Mouse (Mus musculus) right cerebral cortex, adult 18-20 months (tissue): Measurements from ENCODE around the gene Klrk1.
"Not testable (repeated sequence)": the region's sequence is repeated elsewhere in the genome, so short reads cannot be mapped to it uniquely, and the experiment has no call there.

Source experiments
- DNase-seq: peaks from one replicate; pipeline ENCODE4 v3.0.0; 2022; ENCODE audit warnings: mixed read lengths

Gene Klrk1

DNA sequence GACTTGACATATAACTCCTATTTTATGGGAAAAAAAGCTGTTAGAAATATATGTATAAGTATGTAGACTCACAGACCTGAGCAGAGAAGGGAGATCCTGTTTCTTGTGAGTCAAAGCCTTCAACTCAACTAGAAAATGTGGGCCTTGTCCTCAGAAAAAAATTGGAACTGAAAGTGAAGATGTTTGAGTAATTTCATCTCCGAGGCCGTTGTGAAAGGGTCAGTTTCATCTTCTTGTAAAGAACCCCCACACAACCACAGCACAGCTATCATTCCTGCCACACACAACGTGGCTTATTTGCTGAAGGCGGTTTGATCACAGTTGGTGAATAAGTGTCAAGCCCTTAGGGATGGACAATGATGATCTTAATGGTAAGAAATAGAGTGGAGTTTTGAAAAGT lies at the start of gene Klrk1:
Gene Klrk1, minus strand, starts transcription at position 130 of the 400 bp plus-strand sequence.
- DNase-seq, result no peak

DNA sequence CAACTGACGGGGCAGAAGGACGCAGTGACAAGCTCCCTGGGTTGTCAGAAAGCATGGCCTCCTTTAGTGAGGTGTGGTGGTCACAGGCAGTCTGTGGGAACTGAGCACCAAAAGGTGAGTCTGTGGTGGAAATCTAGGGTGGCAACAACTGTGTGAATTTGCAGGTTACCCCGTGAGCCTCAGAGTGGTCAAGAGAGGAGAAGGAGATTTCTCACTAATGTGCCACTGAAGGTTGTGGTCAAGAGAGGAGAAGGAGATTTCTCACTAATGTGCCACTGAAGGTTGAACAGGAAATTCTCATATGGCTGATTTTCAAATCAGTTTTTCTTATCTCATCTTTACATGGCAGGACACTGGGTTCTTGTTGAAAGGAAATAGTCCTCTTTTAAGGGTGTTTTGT lies 37.6 kb upstream of the Klrk1 start:
- DNase-seq, result not testable (repeated sequence)

DNA sequence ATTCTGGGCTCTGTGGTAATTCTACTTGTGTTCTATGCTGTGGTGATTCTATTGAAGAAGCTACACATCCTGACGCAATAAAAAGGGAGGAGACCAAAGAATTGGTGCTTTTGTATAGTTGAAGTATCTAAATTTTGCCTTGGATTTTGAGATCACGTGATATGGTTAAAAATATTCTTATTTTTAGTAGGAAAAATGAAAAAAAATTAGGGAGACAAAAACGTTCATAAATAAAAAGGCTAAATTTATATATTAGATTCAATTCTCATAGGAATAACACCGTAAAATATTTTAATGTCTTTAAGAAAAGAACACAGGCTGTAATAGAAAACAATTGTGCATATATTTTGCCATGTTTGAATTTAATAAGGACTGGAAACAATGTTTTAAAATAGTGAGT lies 36.9 kb upstream of the Klrk1 start, which contains the start of gene Klrc2:
Gene Klrc2, minus strand, starts transcription at position 101 of the 400 bp plus-strand sequence.
- DNase-seq, result not testable (repeated sequence)

DNA sequence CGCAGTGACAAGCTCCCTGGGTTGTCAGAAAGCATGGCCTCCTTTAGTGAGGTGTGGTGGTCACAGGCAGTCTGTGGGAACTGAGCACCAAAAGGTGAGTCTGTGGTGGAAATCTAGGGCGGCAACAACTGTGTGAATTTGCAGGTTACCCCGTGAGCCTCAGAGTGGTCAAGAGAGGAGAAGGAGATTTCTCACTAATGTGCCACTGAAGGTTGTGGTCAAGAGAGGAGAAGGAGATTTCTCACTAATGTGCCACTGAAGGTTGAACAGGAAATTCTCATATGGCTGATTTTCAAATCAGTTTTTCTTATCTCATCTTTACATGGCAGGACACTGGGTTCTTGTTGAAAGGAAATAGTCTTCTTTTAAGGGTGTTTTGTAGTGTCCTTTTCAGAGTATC lies 20.4 kb upstream of the Klrk1 start:
- not testable (repeated sequence) for DNase-seq

DNA sequence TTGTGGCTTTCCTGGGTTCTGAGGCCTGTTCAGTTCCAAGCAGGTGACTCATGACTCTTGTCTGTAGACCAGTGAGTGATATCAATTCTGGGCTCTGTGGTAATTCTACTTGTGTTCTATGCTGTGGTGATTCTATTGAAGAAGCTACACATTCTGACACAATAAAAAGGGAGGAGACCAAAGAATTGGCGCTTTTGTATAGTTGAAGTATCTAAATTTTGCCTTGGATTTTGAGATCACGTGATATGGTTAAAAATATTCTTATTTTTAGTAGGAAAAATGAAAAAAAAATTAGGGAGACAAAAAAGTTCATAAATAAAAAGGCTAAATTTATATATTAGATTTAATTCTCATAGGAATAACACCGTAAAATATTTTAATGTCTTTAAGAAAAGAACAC lies 19.6 kb upstream of the Klrk1 start, which contains the start of gene Klrc3:
Gene Klrc3, minus strand, starts transcription at position 101 of the 400 bp plus-strand sequence.
- DNase-seq, result not testable (repeated sequence)

DNA sequence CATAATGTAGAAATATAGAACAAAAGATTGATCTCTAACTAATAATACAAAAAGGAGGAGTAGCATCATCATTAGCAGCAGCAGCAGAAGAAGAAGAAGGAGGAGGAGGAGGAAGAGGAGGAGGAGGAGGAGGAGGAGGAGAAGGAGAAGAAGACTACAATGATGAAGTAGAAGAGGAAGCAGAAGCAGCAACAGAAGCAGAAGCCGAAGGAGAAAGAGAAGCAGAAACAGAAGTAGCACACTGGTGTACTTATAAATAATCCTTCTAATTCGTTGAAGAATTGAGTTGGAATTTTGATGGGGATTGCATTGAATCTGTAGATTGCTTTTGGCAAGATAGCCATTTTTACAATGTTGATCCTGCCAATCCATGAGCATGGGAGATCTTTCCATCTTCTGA lies 7.4 kb upstream of the Klrk1 start:
- not testable (repeated sequence) for DNase-seq

DNA sequence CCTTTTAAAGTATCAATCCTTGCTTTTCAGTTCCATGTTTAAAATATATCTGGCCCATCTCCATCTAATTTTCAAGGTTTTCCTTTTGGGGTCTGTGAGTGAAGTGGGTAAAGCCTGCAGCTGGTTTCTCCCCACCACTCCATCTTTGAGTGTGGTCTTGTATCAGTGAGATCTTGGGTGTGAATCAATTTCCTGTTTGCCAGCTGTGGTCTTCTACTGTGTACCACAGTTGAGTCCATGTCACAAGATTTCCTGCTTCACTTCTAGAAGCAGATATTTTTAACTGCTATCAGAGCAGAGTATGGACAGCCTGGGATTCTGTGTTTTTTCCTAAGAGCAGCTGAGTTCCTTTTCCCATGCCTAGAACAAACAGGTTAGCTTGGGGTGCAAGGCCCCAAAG lies 15.3 kb downstream of the Klrk1 start:
- no peak for DNase-seq

DNA sequence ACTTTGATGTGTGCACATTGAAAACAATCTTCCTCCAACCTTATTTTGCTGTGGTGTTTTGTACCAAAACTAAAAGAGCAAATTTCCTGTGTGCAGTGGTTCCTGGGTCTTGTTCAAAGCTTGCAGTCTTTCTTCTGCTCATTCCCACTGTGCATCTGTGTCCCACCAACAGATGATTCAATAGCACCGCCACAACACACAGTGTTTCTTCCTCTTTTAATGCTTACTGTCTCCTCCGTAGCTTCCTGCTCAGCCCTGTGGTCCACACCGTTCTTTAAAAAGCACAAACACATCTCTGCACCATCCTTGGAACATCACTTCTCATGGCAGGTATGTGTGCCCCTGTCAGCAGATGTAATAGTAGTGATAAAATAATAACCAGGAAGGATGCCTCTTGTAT lies 32.2 kb downstream of the Klrk1 start, which contains the start of gene Klrd1:
Gene Klrd1, plus strand, starts transcription at position 275 of the 400 bp plus-strand sequence.
- no peak for DNase-seq

DNA sequence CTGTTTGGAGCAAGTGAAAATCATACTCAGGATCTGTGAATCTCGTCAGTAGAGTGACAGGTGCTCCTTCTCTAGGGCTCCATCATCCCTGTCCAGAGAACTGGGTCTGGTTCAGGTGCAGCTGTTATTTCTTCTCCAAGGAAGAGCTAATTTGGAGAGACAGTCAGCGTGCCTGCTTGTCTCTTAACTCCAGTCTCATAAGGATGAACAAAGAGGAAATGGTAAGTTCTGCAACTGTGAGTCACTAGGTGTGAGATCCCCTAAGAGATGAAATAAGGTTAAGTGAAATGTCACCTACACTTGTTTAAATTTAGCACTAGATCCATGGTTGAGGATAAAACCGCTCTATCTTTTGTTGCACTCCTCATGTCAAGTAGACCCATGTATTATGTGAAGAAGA lies 40.6 kb downstream of the Klrk1 start:
- DNase-seq, result no peak

DNA sequence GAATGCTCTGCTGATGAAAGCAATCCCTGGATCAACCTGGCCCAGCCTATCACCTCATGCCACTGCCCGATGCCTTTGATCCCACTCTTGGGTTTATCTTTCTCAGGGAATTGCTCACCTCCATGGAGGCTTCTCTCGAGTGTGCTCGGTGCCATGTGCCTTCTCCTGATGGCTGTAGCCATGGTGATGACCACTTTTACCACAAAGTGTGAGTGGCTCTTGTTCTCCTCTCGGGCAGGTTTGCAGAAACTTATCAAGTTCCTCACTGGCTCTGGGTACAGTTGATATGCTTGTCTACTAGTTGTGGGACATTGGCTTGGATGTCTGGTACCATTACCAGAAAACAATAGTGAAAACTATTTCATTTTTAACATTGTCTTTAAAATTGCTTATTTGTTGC lies 41.8 kb downstream of the Klrk1 start:
- no peak for DNase-seq

DNA sequence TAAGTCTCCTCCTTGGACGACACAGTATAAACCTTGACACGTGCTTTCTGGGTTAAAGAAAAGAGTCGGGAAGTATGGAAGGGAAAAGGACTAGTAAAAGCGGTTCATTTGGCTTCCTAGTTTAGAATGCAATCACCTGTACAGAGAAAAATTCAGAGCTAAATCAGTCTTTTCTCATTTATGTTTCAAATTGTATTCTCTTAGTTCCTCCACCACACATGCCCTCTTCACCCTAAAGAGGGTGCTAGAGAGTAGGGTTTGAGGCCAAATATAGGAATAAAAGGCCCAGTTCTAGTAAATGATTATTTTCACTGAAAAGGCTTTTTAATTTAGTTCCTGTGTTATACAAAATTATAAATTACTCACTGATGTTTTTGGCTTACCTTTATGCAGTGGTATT lies 42.4 kb downstream of the Klrk1 start:
- no peak for DNase-seq

DNA sequence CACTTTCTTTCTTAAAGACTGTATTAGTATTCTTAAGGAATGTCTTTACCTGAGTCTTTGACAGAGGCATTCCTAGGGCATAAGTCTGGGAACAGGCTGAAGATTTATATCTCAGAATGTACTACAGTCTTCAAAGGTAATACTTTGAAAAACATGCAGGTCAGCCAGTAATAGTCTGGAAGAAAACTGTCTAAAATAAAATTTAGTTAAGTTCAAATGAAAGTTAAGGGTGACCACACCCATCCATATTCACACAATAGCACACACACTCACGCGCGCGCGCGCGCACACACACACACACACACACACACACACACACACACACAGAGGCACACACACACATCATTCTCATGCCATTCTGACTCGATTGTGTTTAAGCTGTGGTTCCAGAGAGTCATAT lies 46.1 kb downstream of the Klrk1 start, which contains the start of gene Klre1:
Gene Klre1, plus strand, starts transcription at position 301 of the 400 bp plus-strand sequence.
- DNase-seq, result no peak

DNA sequence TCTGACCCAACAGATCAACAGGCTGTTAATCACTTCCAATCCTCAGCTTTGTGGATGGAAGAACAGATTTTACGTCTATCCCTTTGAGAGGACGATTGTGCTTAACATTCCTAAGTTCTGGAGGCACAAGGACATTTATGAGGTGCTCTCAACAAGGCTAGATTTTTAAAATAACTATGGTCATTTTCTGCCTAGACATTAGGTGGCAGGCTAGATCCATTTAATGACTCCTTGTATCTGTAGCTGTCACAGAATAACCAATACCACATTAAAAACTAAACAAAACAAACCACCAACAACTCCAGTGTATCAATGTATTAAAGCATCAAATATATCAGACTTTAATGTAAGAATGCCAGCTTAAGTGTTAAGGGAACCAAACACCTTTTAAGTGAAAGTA lies 48.3 kb downstream of the Klrk1 start:
- DNase-seq, result no peak

DNA sequence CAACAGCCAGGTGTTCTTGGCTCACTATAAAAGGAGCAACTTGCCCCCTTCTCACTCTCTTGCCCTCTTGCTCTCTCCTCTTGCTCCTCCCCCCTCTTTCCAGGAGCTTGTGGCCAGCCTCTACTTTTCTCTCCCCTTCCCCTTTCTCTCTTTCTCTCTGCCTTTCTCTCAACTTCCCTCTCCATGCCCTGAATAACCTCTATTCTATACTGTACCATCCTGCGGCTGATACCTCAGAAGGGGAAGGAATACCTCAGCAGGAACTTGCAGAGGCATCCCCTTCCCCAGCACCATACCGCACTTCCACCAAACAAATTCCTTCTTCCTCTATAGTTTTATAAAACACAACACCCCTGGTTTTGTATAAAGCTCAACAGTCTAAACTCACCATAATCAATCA lies 58.4 kb downstream of the Klrk1 start:
- DNase-seq, result no peak
